ENCODE assay signal across 8 mouse cellular contexts in genomic region chr11:51262342-51263285, GRCm38 (mm10). TPM values are rescaled to one million over a fixed set of nuclear protein-coding genes. Genes with fewer than 3 reads are reported as not detected.
DNase-seq lines count a peak whose midpoint lies in the region; ATAC-seq and TF ChIP-seq lines count a peak whose summit lies in the region.

BC049762 (minus strand) TSS chr11:51263046.

- H3K27me3 ChIP-seq in heart, embryonic 12.5 days (replicated peaks) = no peaks in the 10 kb centered on the region
- H3K27me3 ChIP-seq in kidney, postnatal 0 days (ENCODE audit: insufficient read depth, low read length) = no peaks in the 10 kb centered on the region
- H3K27me3 ChIP-seq in liver, embryonic 11.5 days (replicated peaks; ENCODE audit: control insufficient read depth, insufficient read depth, low read length) = no peaks in the 10 kb centered on the region
- no peaks in the 10 kb centered on the region for H3K27me3 ChIP-seq in stomach, embryonic 14.5 days (ENCODE audit: control insufficient read depth, insufficient read depth, low read length)

- peak within 1 kb of the TSS; percentile 90 for H3K4me2 ChIP-seq in heart, embryonic 12.5 days
- H3K4me2 ChIP-seq in kidney, postnatal 0 days (ENCODE audit: low read length) = peak within 1 kb of the TSS; percentile 81
- peak within 1 kb of the TSS; percentile 95 for H3K4me2 ChIP-seq in liver, embryonic 11.5 days
- peak within 1 kb of the TSS; percentile 86 for H3K4me2 ChIP-seq in stomach, embryonic 14.5 days (replicated peaks; ENCODE audit: low read depth, low read length)

- DNase-seq in CD4-positive helper T cell, adult 2 months (ENCODE audit: low read depth, low spot score) = peak; percentile 100
- peak; percentile 95 for DNase-seq in brain, embryonic 18.5 days (ENCODE audit: low read depth, low spot score)
- peak; percentile 98 for DNase-seq in kidney, postnatal 0 days (ENCODE audit: low spot score)
- peak; percentile 98 for DNase-seq in liver, embryonic 11.5 days (ENCODE audit: low spot score)
- peak; percentile 100 for DNase-seq in naive thymus-derived CD4-positive, alpha-beta T cell, adult 2 months (ENCODE audit: low read depth)

- H3K4me3 ChIP-seq in heart, embryonic 12.5 days = peak within 1 kb of the TSS; percentile 81
- H3K4me3 ChIP-seq in kidney, postnatal 0 days (replicated peaks; ENCODE audit: low read depth, low read length) = peak within 1 kb of the TSS; percentile 85
- H3K4me3 ChIP-seq in liver, embryonic 11.5 days (ENCODE audit: low read depth, low read length) = peak within 1 kb of the TSS; percentile 96
- H3K4me3 ChIP-seq in stomach, embryonic 14.5 days (ENCODE audit: low read depth, low read length) = peak within 1 kb of the TSS; percentile 96

- no peaks in the 10 kb centered on the region for H3K9me3 ChIP-seq in heart, embryonic 12.5 days (replicated peaks)
- no peaks in the 10 kb centered on the region for H3K9me3 ChIP-seq in kidney, postnatal 0 days (replicated peaks; ENCODE audit: low read length)
- no peaks in the 10 kb centered on the region for H3K9me3 ChIP-seq in liver, embryonic 11.5 days (ENCODE audit: control insufficient read depth, low read length)
- no peaks in the 10 kb centered on the region for H3K9me3 ChIP-seq in stomach, embryonic 14.5 days (ENCODE audit: control insufficient read depth, low read depth, low read length)

- peaks cover 6% of the 10 kb centered on the region; the same call in 1 of the 2 replicates for H3K36me3 ChIP-seq in heart, embryonic 12.5 days
- no peaks in the 10 kb centered on the region; the same call in 1 of the 2 replicates for H3K36me3 ChIP-seq in kidney, postnatal 0 days (ENCODE audit: insufficient read depth, low read length)
- H3K36me3 ChIP-seq in liver, embryonic 11.5 days (ENCODE audit: control insufficient read depth, insufficient read depth, low read length) = 0 out of 2 replicates have a peak, but pooled peaks cover 4% of the 10 kb centered on the region
- H3K36me3 ChIP-seq in stomach, embryonic 14.5 days (ENCODE audit: control insufficient read depth, insufficient read depth, low read length) = peaks cover 10% of the 10 kb centered on the region

- TF ChIP-seq CTCF in kidney, postnatal 0 days (IDR thresholded peaks at IDR 0.05; ENCODE audit: low read depth) = peak; percentile 40

- H3K9ac ChIP-seq in heart, embryonic 12.5 days = peak within 1 kb of the TSS; percentile 93
- peak within 1 kb of the TSS; percentile 96 for H3K9ac ChIP-seq in kidney, postnatal 0 days (ENCODE audit: low read depth, low read length)
- peak within 1 kb of the TSS; percentile 98 for H3K9ac ChIP-seq in liver, embryonic 11.5 days (ENCODE audit: low read depth, low read length)
- H3K9ac ChIP-seq in stomach, embryonic 14.5 days (replicated peaks; ENCODE audit: low read depth, low read length) = peak within 1 kb of the TSS; percentile 92

- H3K4me1 ChIP-seq in heart, embryonic 12.5 days (replicated peaks) = peaks cover 19% of the 10 kb centered on the region
- peaks cover 13% of the 10 kb centered on the region; the same call in 1 of the 2 replicates for H3K4me1 ChIP-seq in kidney, postnatal 0 days (replicated peaks; ENCODE audit: insufficient read depth, low read length)
- H3K4me1 ChIP-seq in liver, embryonic 11.5 days (replicated peaks; ENCODE audit: control insufficient read depth, insufficient read depth, low read length) = peaks cover 20% of the 10 kb centered on the region
- H3K4me1 ChIP-seq in stomach, embryonic 14.5 days (ENCODE audit: control insufficient read depth, insufficient read depth, low read length) = peaks cover 7% of the 10 kb centered on the region; the same call in 1 of the 2 replicates

- 9% methylated on average over 57 of the region's 57 CpGs for WGBS in heart, embryonic 12.5 days
- 8% methylated on average over 57 of the region's 57 CpGs for WGBS in kidney, postnatal 0 days
- WGBS in liver, embryonic 11.5 days = 6% methylated on average over 57 of the region's 57 CpGs
- WGBS in stomach, embryonic 14.5 days = 9% methylated on average over 57 of the region's 57 CpGs

- ATAC-seq in erythroid progenitor cell, adult 5-6 weeks (replicated peaks; ENCODE audit: low FRiP score, poor library complexity, severe bottlenecking) = peak; percentile 93
- peak; percentile 98 for ATAC-seq in heart, embryonic 12.5 days (ENCODE audit: insufficient number of reproducible peaks, low FRiP score)
- peak; percentile 98 for ATAC-seq in kidney, postnatal 0 days (replicated peaks; ENCODE audit: low FRiP score, low read depth)
- peak; percentile 94 for ATAC-seq in liver, embryonic 11.5 days (replicated peaks; ENCODE audit: low FRiP score)
- peak; percentile 98 for ATAC-seq in stomach, embryonic 14.5 days (ENCODE audit: insufficient number of reproducible peaks, insufficient read depth, low FRiP score, low read depth)

- peak within 1 kb of the TSS; percentile 93 for H3K27ac ChIP-seq in heart, embryonic 12.5 days (ENCODE audit: poor library complexity, severe bottlenecking)
- peak within 1 kb of the TSS; percentile 95 for H3K27ac ChIP-seq in kidney, postnatal 0 days
- peak within 1 kb of the TSS; percentile 84 for H3K27ac ChIP-seq in liver, embryonic 11.5 days (ENCODE audit: low read depth, low read length)
- peak within 1 kb of the TSS; percentile 90 for H3K27ac ChIP-seq in stomach, embryonic 14.5 days (ENCODE audit: low read length)

RNA-seq across cellular contexts. Expression of gene BC049762, which starts in this region (rescaled TPM):
- not detected in 2 replicates for total RNA-seq in erythroid progenitor cell, adult 5-6 weeks (2015; ENCODE audit: low replicate concordance)
- not detected in 2 replicates for total RNA-seq in erythroid progenitor cell, adult 5-6 weeks (2017; ENCODE audit: low replicate concordance)
- polyA plus RNA-seq in heart, embryonic 12.5 days (2016; fragmentation: Nextera tagmentation; extraction: Ambion mirVana) = 0.47 TPM in 1 of 2 replicates, not detected in the other
- 0.74 and 1.0 TPM in 2 replicates for polyA plus RNA-seq in kidney, postnatal 0 days (2015; fragmentation: Nextera tagmentation; extraction: Ambion mirVana)
- polyA plus RNA-seq in liver, embryonic 11.5 days (2014; fragmentation: Nextera tagmentation; extraction: Ambion mirVana) = 0.75 and 0.83 TPM in 2 replicates
- polyA plus RNA-seq in stomach, embryonic 14.5 days (2014; fragmentation: Nextera tagmentation; extraction: Ambion mirVana) = 0.35 and 0.48 TPM in 2 replicates

Comparison
In these comparisons a context has a peak if more than half of its experiments do, and no peak if none do; other contexts are left out.
1. Peak in every context shown above with its lines: DNase-seq, ATAC-seq, H3K4me3 ChIP-seq and H3K27ac ChIP-seq.
2. Peak in ATAC-seq in erythroid progenitor cell, adult 5-6 weeks; RNA of the gene not detected or under 1 TPM.
3. Peak in ATAC-seq, H3K4me3 ChIP-seq, H3K27ac ChIP-seq, H3K9ac ChIP-seq and H3K4me2 ChIP-seq in heart, embryonic 12.5 days; RNA of the gene not detected or under 1 TPM.
4. Peak in DNase-seq, ATAC-seq, H3K4me3 ChIP-seq, H3K27ac ChIP-seq, H3K9ac ChIP-seq and H3K4me2 ChIP-seq in liver, embryonic 11.5 days; RNA of the gene not detected or under 1 TPM.
5. Peak in ATAC-seq, H3K4me3 ChIP-seq, H3K27ac ChIP-seq, H3K9ac ChIP-seq and H3K4me2 ChIP-seq in stomach, embryonic 14.5 days; RNA of the gene not detected or under 1 TPM.